Mouse (Mus musculus) liver, adult (tissue): ENCODE results near the gene Fam3a.

ENCODE experiments used
- GATA4 ChIP-seq: IDR thresholded peaks from 2 replicates; pipeline ENCODE4 v1.6.1; 2014; ENCODE audit warnings: mild to moderate bottlenecking, low read length; ENCODE audit not compliant: insufficient replicate concordance

The Fam3a gene

DNA sequence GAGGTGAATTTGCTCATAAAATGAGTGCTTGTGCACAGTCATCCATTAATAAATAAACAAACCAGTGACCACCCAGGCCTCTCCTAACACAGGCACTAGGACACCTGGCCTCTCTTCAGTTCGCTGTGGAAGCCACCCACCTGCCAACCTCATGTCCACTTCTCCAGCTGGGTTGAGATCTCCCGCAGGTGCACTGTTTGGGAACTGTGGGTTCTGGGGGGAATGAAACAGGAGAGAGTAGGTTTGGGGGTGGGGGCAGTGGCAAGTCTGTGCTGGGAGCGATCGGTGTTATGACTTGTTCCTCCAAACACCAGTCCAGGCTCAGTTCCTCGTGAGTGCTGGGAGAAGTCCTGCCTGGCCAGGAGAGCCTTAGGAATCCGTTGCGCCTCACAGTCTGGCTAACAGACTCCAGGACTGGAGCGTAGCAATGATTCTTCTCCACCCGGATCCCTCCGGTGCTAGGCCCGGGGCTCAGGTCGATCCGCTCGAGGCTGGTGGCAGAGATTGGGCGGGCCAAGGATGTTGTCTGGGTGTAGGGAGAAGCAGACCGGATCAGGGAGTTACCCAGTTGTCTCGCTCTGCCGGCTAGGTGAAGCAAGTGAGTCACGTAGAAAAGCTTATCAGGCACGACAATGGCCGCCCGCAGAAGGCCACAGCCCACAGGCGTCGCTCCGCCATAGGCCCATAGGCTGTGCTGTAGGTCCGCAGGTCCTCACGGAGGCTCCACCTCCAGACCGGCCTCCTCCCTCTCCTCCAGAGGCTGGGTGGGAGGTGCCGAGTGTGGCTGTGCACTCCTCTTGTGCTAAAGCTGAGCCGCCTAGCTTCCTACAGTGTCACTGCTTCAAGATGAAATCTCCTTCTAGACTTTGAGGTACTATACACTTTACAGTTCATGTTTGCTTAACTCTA lies at the start of gene Fam3a, which contains the start of gene Ikbkg:
Fam3a (minus strand) TSS at position 738 of the 909 bp plus-strand sequence.
Ikbkg (plus strand) TSS at position 756 of the 909 bp plus-strand sequence.
- peak; percentile 88; the same call in 1 of the 2 replicates for TF ChIP-seq GATA4

GRCm38 (mm10) chrX:74429290-74429821 lies 36.3 kb upstream of the Fam3a start:
- no peak for TF ChIP-seq GATA4

DNA sequence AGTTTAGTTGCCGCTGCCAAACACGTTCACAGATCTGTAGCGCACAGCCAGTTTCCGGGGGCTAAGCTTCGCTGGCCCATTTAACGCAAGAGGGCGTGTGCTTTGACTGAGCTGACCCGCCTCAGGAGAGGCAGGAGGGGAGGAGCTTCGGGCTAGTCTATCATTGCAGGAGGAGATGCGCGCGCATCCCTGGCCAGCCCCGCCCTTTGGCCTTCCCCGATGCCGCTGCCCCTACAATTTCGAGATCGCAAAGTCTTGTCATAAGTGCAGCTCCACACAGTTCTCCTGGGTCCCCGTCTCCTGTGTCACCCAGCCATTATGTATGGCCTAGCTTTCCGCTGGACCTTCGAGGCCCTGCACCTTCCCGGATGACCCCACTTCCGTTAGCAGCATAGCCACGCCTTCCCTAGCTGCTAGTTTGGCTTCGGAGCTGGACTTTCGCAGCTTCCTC lies 35.8 kb upstream of the Fam3a start, which contains the start of gene G6pdx:
G6pdx (minus strand) TSS at position 369 of the 451 bp plus-strand sequence.
- TF ChIP-seq GATA4: peak; percentile 4; the same call in 1 of the 2 replicates

DNA sequence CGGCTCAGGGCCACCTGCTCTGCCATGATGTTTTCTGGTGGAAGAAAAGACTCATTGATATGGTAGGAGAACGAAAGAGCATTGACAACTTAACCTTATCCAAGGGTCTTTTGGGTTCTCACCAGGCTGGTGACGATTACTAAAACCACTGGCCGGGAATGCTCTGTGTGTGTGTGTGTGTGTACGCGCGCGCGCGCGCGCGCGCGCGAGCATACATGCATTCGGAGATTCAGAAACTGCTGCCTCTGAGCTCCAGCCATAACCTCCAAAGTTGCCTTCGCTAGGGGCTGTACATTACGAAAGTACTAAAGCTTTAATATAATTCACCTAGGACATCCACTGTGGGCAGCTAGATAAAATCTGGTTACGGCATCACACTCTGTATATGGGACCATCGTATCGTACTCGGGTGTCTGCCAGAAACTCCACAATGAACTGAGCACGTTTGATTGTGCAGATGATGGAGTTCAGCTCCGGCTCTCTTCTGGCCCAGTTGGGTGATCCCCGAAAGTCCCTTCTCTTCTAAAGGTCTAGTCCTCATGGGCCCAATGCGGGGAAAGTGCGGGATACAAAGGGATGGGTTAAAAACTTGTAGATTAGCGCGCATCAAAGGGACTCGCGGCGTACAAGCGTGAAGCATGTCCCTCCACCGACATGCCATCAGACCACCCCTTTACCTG lies 35.2 kb upstream of the Fam3a start:
- TF ChIP-seq GATA4: no peak

DNA sequence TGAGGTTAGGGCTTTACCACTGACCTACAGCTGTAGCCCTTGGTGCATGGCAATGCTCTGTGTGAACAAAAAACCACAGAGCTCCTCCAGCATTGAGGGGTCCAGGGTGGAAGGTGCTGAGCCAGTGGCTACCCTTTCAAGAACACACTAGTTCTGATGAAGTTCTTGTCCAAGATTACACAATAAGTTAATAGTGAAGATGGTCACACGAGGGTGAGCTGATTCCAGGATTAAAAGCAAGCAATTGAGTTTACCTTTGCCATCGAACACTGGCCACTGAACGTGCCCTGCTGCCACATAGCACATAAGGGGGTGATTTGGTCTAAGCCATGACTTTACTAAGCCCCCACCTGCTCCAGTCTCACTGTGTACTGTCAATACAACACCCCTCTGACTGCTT lies 34.0 kb upstream of the Fam3a start:
- TF ChIP-seq GATA4: no peak

- no peak for TF ChIP-seq GATA4
Measured at GRCm38 (mm10) chrX:74426256-74426655, 33.2 kb upstream of the Fam3a start.

DNA sequence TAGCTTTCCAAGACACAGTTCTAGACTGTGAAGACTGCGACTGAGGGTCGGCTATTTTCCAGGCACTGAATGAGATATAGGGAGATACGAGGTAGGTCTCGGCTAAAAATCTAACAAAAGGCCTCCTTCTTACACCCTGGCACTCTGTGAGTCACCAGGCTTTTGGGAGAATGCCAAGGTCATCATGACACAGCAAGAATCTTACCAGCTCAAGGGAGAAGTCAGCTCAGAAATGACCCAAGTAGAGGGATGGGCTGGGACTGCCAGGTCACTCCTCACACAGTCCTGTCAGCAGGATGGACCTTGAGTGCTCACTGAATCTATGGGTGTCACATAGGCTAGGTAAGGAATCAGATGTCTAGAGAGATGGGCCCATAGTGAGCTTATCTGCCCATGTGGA lies 32.1 kb upstream of the Fam3a start:
- TF ChIP-seq GATA4: no peak

DNA sequence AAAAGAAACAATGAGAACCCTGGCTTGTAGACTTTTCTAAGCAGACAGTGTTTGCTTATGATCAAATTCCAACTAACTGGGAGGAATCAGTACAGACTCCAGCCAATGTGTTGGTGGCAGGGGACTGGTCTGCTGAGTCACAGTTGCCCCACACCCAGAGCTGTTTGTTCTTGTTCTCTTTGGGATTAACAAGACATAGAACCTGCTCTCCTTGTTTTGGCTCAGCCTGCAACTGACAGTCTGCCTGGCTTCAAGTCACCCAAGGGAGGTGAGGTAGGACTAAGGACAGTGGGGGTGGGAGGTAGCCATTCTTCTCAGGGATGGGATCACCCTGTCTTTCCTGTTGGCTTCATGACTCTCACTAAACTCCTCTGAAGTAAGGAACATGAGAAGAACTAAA lies 31.4 kb upstream of the Fam3a start:
- TF ChIP-seq GATA4: no peak

- TF ChIP-seq GATA4: no peak
Measured at GRCm38 (mm10) chrX:74413377-74413776, 20.3 kb upstream of the Fam3a start.

GRCm38 (mm10) chrX:74408340-74408739 lies 15.3 kb upstream of the Fam3a start:
- TF ChIP-seq GATA4: no peak

DNA sequence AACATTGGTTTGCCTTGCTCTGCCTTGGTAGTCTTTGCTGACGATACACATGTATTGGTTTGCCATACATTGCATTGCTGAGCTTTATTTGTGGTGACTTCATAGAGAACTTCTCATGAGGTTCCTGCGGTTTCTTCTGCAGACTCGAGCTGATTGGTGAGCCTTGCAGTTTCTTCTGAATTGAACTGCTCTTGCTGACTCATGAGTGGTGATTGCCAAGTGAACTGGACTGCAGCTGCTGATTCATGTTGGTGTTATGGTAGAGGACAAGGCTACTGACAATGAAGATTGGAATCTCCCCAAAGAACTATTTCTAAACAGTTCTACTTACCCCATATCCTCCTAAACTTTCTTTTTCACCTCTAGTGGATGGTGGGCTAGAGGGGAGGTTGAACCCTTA lies 7.1 kb upstream of the Fam3a start:
- TF ChIP-seq GATA4: no peak

GRCm38 (mm10) chrX:74388153-74388552 lies 4.9 kb downstream of the Fam3a start:
- no peak for TF ChIP-seq GATA4

GRCm38 (mm10) chrX:74384451-74384850 lies 8.6 kb downstream of the Fam3a start:
- TF ChIP-seq GATA4: no peak

DNA sequence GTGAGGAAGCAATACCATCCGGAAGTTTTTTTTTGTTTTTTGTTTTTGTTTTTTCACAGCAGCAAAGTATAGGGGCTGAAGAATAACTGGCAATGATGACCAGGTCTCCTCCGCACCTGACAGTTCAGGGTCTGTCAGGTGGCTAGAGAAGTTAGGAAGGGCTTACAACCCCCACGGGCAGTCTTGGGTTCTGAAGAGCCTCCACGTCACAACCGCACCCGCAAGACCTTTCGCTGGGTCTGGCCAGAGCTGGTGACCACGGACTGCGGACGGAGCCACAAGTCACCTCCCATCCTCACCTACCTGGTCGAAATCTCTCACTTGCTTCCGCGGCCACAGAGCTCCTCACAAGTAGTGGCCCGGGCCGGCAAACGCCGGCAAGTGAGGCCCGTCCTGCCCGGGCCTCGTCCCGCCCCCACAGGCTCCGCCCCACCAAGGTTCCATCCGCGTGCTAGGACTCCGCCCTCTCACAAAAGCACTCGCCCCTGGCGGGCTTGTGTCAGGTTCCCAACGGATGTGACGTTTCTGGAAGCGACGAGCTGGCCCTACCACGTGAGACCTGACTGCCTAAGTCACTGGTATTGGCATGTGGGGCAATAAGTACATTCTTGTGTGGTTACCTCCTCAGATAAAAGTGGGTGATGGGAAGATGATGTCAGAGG lies 20.1 kb downstream of the Fam3a start, which contains the start of the genes Ubl4a and Slc10a3:
Ubl4a (minus strand) TSS at position 331 of the 662 bp plus-strand sequence.
Slc10a3 (minus strand) TSS at position 462 of the 662 bp plus-strand sequence.
- TF ChIP-seq GATA4: no peak
